Mouse (Mus musculus) G1E (cell line): Measurements from ENCODE around the gene Dppa4.

ENCODE experiments used
- CTCF ChIP-seq: IDR thresholded peaks from 2 replicates; pipeline ENCODE4 v1.5.1; 2012; ENCODE audit warnings: low read depth, low read length, inconsistent platforms, mixed read lengths
- GATA1 ChIP-seq: IDR thresholded peaks from 2 replicates; pipeline ENCODE4 v1.6.1; 2012; ENCODE audit warnings: borderline replicate concordance, low read length, inconsistent platforms, mixed read lengths
- GATA2 ChIP-seq: IDR thresholded peaks from 2 replicates; pipeline ENCODE4 v1.6.1; 2012; ENCODE audit warnings: low read depth, low read length, inconsistent platforms, borderline replicate concordance
- POLR2AphosphoS5 ChIP-seq: IDR thresholded peaks from 2 replicates; pipeline ENCODE4 v1.6.1; 2012; ENCODE audit warnings: low read depth, low read length, inconsistent platforms; ENCODE audit not compliant: insufficient replicate concordance
- TAL1 ChIP-seq: conservative IDR thresholded peaks from 2 replicates; pipeline ENCODE4 v1.6.1; 2012; ENCODE audit warnings: low read depth, low read length, inconsistent platforms, mixed read lengths

DNA sequence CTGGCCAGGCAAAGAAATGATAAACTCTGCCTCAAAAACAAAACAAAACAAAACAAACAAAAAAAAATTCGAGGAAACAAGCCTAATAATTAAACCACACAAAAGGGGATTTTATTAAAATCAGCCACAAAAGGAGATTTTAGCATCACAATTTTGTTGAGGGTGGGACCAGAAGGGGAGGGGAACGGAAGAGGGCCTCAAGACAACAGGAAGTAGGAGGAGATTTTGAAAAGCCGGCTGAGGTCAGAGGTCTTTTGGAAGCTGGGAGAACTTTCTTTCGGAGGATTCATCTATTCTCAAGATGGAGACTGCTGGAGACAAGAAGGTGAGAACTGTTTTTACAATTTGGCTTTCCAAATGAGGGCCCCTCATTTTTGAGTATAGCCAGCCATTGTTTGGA is at the start of gene Dppa4:
- TF ChIP-seq GATA1 (no peak), GATA2 (no peak), CTCF (no peak), TAL1 (no peak), POLR2AphosphoS5 (no peak)
